Mouse (Mus musculus): Measurements from ENCODE around the gene Riox1. TPM values are rescaled to one million over a fixed set of nuclear protein-coding genes. Genes with fewer than 3 reads are reported as not detected.

Gene Riox1
- total and polyA plus RNA-seq, 2 experiments from 2014 or later: 4.6 to 12.4 TPM

- H3K36me3 ChIP-seq (replicated peaks; ENCODE audit: control insufficient read depth, insufficient read depth, low read length): no peaks in the 10 kb centered on the region
- ATAC-seq (ENCODE audit: insufficient read depth, low read depth): peak; percentile 49; the same call in 1 of the 2 replicates
- peak; percentile 61 for DNase-seq (ENCODE audit: low spot score)
These were observed 21.7 kb downstream of the Riox1 start for GRCm38 (mm10) chr12:83972117-83972516.

DNA sequence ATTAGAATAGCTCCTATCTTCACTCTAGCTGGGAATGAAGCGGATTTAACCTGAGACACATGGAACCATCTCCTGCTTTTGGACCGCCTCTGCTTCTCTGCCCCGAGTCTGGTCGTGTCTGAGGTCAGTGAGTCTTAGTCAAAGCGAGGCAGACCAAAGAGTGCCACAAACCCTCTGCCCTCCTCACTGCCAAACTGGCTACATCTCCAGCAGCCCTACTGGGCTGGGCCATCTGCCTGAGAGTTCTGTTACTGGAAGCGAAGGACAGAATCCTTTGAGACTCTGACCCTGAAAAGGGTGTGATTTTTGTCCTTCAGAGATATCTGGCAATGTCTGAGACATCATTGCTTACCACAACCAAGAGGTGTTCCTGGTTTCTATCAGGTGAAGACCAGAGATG is 28.5 kb downstream of the Riox1 start:
- Histone ChIP-seq H3K36me3 (replicated peaks; ENCODE audit: control insufficient read depth, insufficient read depth, low read length) (no peaks in the 10 kb centered on the region), H3K27ac (ENCODE audit: low read depth) (no peak overlapping the region), H3K4me1 (ENCODE audit: control insufficient read depth, insufficient read depth) (no peaks in the 10 kb centered on the region), H3K9me3 (replicated peaks; ENCODE audit: control insufficient read depth, low read length) (no peaks in the 10 kb centered on the region), H3K4me2 (ENCODE audit: low read depth, low read length) (no peak overlapping the region), H3K9ac (replicated peaks; ENCODE audit: low read depth, low read length) (no peak overlapping the region), H3K4me3 (ENCODE audit: low read depth, low read length) (no peak overlapping the region), H3K27me3 (ENCODE audit: control insufficient read depth, insufficient read depth, low read length) (no peaks in the 10 kb centered on the region)
- no peak for DNase-seq (ENCODE audit: low spot score)
- 89% methylated on average over 6 of the region's 6 CpGs for WGBS
- ATAC-seq (ENCODE audit: insufficient read depth, low read depth): no peak
- TF ChIP-seq CTCF (IDR thresholded peaks at IDR 0.05; ENCODE audit: low read depth) (no peak), EP300 (IDR thresholded peaks at IDR 0.05; ENCODE audit: low read depth) (no peak)

More at GRCm38 (mm10) chr12:83972117-83972516, 21.7 kb downstream of the Riox1 start:
- 61% methylated on average over 2 of the region's 2 CpGs for WGBS
- H3K4me3 ChIP-seq (ENCODE audit: low read depth, low read length): no peak overlapping the region
- H3K9ac ChIP-seq (replicated peaks; ENCODE audit: low read depth, low read length): no peak overlapping the region
- no peaks in the 10 kb centered on the region for H3K9me3 ChIP-seq (replicated peaks; ENCODE audit: control insufficient read depth, low read length)
- H3K27me3 ChIP-seq (ENCODE audit: control insufficient read depth, insufficient read depth, low read length): no peaks in the 10 kb centered on the region
- no peak overlapping the region for H3K27ac ChIP-seq (ENCODE audit: low read depth)
- H3K4me2 ChIP-seq (ENCODE audit: low read depth, low read length): no peak overlapping the region
- TF ChIP-seq EP300 (IDR thresholded peaks at IDR 0.05; ENCODE audit: low read depth): no peak
- TF ChIP-seq CTCF (IDR thresholded peaks at IDR 0.05; ENCODE audit: low read depth): peak; percentile 78
- no peaks in the 10 kb centered on the region for H3K4me1 ChIP-seq (ENCODE audit: control insufficient read depth, insufficient read depth)

DNA sequence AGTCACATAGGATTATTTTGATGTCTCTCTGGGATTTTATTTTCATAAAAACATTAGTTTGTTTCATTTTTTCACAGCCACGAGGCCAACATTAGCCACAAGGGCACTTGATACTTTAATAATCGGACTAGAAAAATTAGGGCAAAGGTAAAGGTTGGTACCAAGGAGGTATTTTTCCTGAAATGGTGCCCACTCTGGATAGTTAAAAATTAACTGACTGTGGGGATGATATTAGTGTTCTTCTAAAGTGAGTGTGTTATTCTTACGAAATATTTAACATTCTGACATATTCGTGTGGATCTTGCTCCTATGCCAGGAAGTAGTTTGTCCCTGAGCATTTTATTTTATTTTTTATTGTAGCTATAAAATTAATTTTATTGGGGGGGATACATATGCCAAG is 31.2 kb downstream of the Riox1 start:
- H3K9me3 ChIP-seq (replicated peaks; ENCODE audit: control insufficient read depth, low read length): no peaks in the 10 kb centered on the region
- no peak for ATAC-seq (ENCODE audit: insufficient read depth, low read depth)
- DNase-seq (ENCODE audit: low spot score): no peak
- no peak overlapping the region for H3K27ac ChIP-seq (ENCODE audit: low read depth)
- H3K4me1 ChIP-seq (ENCODE audit: control insufficient read depth, insufficient read depth): peaks cover 8% of the 10 kb centered on the region
- TF ChIP-seq CTCF (IDR thresholded peaks at IDR 0.05; ENCODE audit: low read depth) (no peak), EP300 (IDR thresholded peaks at IDR 0.05; ENCODE audit: low read depth) (no peak)
- H3K4me2 ChIP-seq (ENCODE audit: low read depth, low read length): no peak overlapping the region
- H3K4me3 ChIP-seq (ENCODE audit: low read depth, low read length): no peak overlapping the region
- 82% methylated on average over 4 of the region's 4 CpGs for WGBS
- H3K36me3 ChIP-seq (replicated peaks; ENCODE audit: control insufficient read depth, insufficient read depth, low read length): no peaks in the 10 kb centered on the region
- no peaks in the 10 kb centered on the region for H3K27me3 ChIP-seq (ENCODE audit: control insufficient read depth, insufficient read depth, low read length)
- H3K9ac ChIP-seq (replicated peaks; ENCODE audit: low read depth, low read length): no peak overlapping the region

DNA sequence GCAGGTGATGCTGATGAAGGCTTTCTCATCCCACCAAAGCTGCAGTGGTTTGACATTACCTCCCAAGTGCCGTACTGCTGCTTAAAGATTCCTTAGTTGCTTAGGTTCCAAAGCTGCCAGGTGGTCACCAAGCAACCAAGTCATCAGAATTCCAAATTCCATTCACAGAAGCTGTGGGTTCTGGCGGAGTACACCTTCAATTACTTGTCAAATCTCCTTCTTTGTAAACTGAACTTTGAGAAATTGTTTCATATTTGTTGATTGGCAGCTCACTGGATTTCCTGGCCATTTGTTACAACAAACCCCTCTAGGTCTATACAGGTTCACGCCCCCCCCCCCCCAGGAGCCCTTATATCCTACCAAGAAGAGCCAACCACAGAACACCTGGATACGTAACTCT is 34.3 kb downstream of the Riox1 start, which contains the start of gene Heatr4:
Gene Heatr4 (minus strand): TSS at position 101 of the 400 bp plus-strand sequence.
- no peak for DNase-seq (ENCODE audit: low spot score)
- no peak within 1 kb of the TSS for H3K4me3 ChIP-seq (ENCODE audit: low read depth, low read length)
- H3K9ac ChIP-seq (replicated peaks; ENCODE audit: low read depth, low read length): no peak within 1 kb of the TSS
- peaks cover 22% of the 10 kb centered on the region for H3K4me1 ChIP-seq (ENCODE audit: control insufficient read depth, insufficient read depth)
- 89% methylated on average over 4 of the region's 4 CpGs for WGBS
- H3K27me3 ChIP-seq (ENCODE audit: control insufficient read depth, insufficient read depth, low read length): no peaks in the 10 kb centered on the region
- H3K27ac ChIP-seq (ENCODE audit: low read depth): no peak within 1 kb of the TSS
- H3K36me3 ChIP-seq (replicated peaks; ENCODE audit: control insufficient read depth, insufficient read depth, low read length): no peaks in the 10 kb centered on the region
- H3K9me3 ChIP-seq (replicated peaks; ENCODE audit: control insufficient read depth, low read length): no peaks in the 10 kb centered on the region
- no peak within 1 kb of the TSS for H3K4me2 ChIP-seq (ENCODE audit: low read depth, low read length)
- TF ChIP-seq CTCF (IDR thresholded peaks at IDR 0.05; ENCODE audit: low read depth): no peak
- no peak for TF ChIP-seq EP300 (IDR thresholded peaks at IDR 0.05; ENCODE audit: low read depth)
- no peak for ATAC-seq (ENCODE audit: insufficient read depth, low read depth)

GRCm38 (mm10) chr12:83987242-83987582 is 36.8 kb downstream of the Riox1 start:
- H3K36me3 ChIP-seq (replicated peaks; ENCODE audit: control insufficient read depth, insufficient read depth, low read length): 0 out of 2 replicates have a peak, but pooled peaks cover 11% of the 10 kb centered on the region
- WGBS: 7% methylated on average over 8 of the region's 8 CpGs
- no peaks in the 10 kb centered on the region for H3K9me3 ChIP-seq (replicated peaks; ENCODE audit: control insufficient read depth, low read length)
- H3K4me1 ChIP-seq (ENCODE audit: control insufficient read depth, insufficient read depth): peaks cover 22% of the 10 kb centered on the region
- DNase-seq (ENCODE audit: low spot score) (peak; percentile 73), ATAC-seq (ENCODE audit: insufficient read depth, low read depth) (peak; percentile 73)
- H3K27ac ChIP-seq (ENCODE audit: low read depth): peak overlapping the region; percentile 100
- TF ChIP-seq CTCF (IDR thresholded peaks at IDR 0.05; ENCODE audit: low read depth): no peak
- peak; percentile 84 for TF ChIP-seq EP300 (IDR thresholded peaks at IDR 0.05; ENCODE audit: low read depth)
- H3K4me3 ChIP-seq (ENCODE audit: low read depth, low read length): peak overlapping the region; percentile 69
- no peaks in the 10 kb centered on the region for H3K27me3 ChIP-seq (ENCODE audit: control insufficient read depth, insufficient read depth, low read length)
- peak overlapping the region; percentile 89; the same call in 1 of the 2 replicates for H3K9ac ChIP-seq (replicated peaks; ENCODE audit: low read depth, low read length)
- peak overlapping the region; percentile 75 for H3K4me2 ChIP-seq (ENCODE audit: low read depth, low read length)
